Mouse (Mus musculus): ENCODE measurements around the gene Ski.
A peak's percentile ranks its signal among the peaks of the same experiment; 100 is the strongest.
"Not testable (repeated sequence)": the region's sequence is repeated elsewhere in the genome, so short reads cannot be mapped to it uniquely, and the experiment has no call there.

Ski gene

GRCm38 (mm10) chr4:155222552-155222840, at the start of gene Ski:
TSS of gene Ski (minus strand) at chr4:155222592.
- DNase-seq (ENCODE audit: low spot score): no peak

DNA sequence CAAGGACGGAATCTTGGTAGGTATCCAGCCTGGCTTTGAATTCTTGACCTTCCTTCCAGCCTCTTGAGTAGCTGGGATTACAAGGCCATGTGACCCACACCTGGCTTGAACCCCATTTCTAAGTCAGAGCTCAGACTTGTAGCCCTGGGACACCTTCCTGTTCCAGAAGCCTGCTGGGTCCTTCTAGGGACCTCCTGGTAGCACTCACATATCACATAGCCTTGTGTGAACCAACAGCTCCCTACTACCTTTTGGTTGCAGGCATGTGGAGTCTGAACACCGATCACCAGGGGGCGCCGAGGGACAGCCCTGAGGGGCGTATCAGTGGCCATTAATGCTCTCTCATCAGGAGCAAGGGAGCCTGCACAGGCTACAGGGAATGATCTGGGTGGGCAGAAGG, 46.0 kb upstream of the Ski start:
- DNase-seq (ENCODE audit: low spot score): peak; percentile 77

DNA sequence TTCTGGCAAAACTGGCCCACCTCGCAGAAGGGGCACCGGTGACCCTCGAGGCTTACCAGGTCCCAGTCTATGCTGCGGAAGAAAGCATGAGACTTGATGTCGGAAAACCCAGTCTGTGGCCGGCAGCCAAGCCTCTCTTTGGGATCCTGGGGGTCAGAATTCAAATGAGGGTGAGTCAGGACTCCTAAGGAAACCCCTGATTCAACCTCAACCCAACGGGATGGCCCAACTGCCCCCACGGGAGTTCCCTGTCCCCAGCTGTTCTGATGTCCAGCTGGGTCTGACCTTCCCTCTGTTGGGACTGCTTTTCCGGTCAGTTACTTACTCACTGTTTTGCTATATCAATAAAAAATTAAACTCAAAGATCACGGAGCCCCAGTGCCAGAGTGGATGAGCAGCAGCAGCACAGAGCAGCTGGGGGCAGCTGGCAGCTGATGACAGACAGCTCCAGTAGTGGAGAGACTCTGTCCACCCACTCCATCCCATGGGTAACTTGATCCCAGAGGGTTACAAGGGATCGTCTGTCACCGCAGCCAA, 45.3 kb upstream of the Ski start:
- no peak for DNase-seq (ENCODE audit: low spot score)

GRCm38 (mm10) chr4:155267047-155267543, 44.7 kb upstream of the Ski start:
- peak; percentile 32 for DNase-seq (ENCODE audit: low spot score)

GRCm38 (mm10) chr4:155264521-155265321, 42.3 kb upstream of the Ski start:
- DNase-seq (ENCODE audit: low spot score): no peak

- DNase-seq (ENCODE audit: low spot score): no peak
Measured at GRCm38 (mm10) chr4:155252253-155252652, 29.9 kb upstream of the Ski start.

GRCm38 (mm10) chr4:155251147-155251546, 28.8 kb upstream of the Ski start:
- DNase-seq (ENCODE audit: low spot score): no peak

DNA sequence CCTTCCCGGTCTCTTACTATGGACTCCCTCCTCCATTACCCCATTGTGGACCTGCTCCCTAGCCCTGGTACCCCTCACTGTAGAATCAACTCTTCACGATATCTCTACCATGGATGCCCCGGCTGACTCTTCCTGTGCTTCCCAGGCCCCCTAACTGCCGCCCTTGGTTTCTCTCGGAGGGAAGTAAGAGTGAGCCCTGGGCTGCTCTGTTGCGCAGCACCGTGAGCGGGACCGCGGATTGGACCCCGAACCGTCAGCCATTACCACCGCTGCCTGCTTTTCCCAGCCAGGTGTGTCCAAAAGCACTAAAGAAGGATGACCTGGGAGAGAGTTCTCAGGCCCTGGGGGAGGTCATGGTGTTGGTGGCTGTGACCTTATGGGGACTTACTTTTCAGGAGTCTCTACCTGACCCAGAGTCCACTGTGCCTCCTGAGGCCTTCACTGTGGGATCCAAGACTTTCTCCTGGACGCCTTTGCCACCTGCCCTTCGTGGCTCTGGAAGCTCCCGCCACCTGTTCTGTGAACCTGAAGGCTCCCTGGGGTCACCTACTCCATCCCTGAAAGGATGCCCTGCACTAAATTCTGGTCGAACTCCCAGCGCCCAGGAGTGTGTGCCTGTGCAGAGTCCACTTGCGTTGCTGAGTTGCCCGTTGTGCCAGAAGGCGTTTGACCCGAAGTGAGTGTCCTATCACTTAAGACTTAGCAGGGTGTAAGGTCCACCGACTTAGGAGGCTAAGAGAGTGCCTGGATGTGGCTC, 28.1 kb upstream of the Ski start:
- DNase-seq (ENCODE audit: low spot score): no peak

DNA sequence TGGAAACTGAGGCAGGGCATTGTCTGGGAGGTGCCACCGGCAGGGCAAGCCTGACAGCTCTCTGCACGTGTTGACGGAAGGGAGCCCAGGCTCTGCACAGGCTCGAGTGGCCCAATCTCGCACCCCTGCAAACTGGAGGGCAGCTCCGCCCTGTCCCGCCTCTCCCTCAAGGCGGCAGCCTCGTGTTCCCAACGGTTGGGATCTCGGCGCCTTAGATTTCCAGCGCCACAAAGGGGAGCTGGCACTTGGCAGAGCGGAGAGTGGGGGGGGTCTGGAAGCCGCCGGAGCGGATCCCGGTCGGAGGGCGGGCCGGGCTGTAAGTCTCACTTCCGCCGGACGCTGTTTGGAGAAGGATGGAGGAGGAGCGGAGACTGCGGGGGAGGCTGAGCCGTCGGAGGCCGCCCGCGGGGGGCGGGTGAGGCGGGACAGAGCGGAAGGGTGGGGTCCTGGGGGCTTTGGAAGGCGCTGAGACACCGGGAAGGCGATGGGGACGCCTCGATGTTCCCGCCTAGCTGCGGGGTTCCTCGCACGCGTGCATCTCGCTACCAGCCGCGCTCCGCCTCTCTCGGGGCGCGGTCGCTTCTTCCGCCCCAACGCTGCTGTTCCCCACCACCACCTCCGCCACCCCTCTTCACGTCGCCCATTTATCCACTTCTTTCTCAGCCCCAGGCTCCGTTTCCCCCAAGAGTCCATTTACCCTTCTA, 27.4 kb upstream of the Ski start, which contains the start of gene Faap20:
TSS of gene Faap20 (plus strand) at position 155 of the 704 bp plus-strand sequence.
- DNase-seq (ENCODE audit: low spot score): peak; percentile 92

- DNase-seq (ENCODE audit: low spot score): peak; percentile 93
Measured at GRCm38 (mm10) chr4:155249257-155249647, 26.9 kb upstream of the Ski start.

DNA sequence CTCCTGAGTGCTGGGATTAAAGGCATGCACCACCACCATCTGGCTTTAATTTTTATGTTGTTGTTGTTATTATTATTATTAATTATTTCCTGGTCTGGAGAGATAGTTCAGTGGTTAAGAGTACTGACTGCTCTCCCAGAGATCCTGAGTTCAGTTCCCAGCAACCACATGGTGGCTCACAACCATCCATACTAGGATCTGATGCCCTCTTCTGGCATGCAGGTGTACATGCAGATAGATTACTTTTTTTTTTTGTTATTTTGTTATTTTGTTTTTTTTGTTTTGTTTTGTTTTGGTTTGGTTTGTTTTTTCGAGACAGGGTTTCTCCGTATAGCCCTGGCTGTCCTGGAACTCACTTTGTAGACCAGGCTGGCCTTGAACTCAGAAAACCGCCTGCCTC, 25.7 kb upstream of the Ski start:
- DNase-seq (ENCODE audit: low spot score): not testable (repeated sequence)

DNA sequence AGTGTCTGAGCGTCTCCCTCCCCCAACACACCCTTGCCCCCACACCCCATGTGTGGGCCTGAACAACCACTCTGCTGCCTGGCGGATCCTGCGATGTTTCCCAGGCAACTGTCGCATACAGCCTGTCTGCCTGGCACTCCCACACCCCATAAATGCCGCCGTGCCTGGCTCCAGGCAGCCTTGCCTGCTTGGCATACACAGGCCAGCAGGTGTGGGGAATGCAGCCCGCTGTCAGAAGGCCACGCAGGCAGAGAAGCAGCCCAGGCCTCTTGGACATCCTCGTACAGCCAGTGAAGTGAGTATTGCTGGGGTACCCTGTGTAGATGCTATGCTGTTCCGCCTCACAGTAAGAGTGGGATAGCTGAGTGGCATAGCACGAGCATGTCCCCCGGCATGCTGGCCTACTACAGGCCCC, 24.3 kb upstream of the Ski start:
- DNase-seq (ENCODE audit: low spot score): peak; percentile 47

GRCm38 (mm10) chr4:155245770-155246492, 23.5 kb upstream of the Ski start:
- no peak for DNase-seq (ENCODE audit: low spot score)

- no peak for DNase-seq (ENCODE audit: low spot score)
Measured at GRCm38 (mm10) chr4:155243233-155243632, 20.8 kb upstream of the Ski start.

GRCm38 (mm10) chr4:155242292-155242691, 19.9 kb upstream of the Ski start:
- no peak for DNase-seq (ENCODE audit: low spot score)

- DNase-seq (ENCODE audit: low spot score): no peak
Measured at GRCm38 (mm10) chr4:155241789-155242188, 19.4 kb upstream of the Ski start.

GRCm38 (mm10) chr4:155239494-155239893, 17.1 kb upstream of the Ski start:
- no peak for DNase-seq (ENCODE audit: low spot score)

GRCm38 (mm10) chr4:155238276-155238675, 15.9 kb upstream of the Ski start:
- peak; percentile 65 for DNase-seq (ENCODE audit: low spot score)

GRCm38 (mm10) chr4:155236737-155237385, 14.5 kb upstream of the Ski start:
- no peak for DNase-seq (ENCODE audit: low spot score)

GRCm38 (mm10) chr4:155235311-155236119, 13.1 kb upstream of the Ski start:
- peak; percentile 85 for DNase-seq (ENCODE audit: low spot score)

All from urinary bladder, postnatal 14 days (tissue).